Mouse (Mus musculus) heart, adult 2 months (tissue): ENCODE results near the gene Olfr1191-ps1.
"Not testable (repeated sequence)": the region's sequence is repeated elsewhere in the genome, so short reads cannot be mapped to it uniquely, and the experiment has no call there.

Source experiments
- CTCF ChIP-seq: fragments of 200-600 bp; IDR thresholded peaks from 2 replicates; pipeline ENCODE4 v1.8.1; 2022; ENCODE audit warnings: antibody characterized with exemption, mild to moderate bottlenecking, moderate library complexity
- EP300 ChIP-seq: fragments of 200-500 bp; IDR thresholded peaks from 2 replicates; pipeline ENCODE4 v1.6.1; 2011; ENCODE audit warnings: low read depth, low read length, control low read depth; ENCODE audit not compliant: insufficient read depth
- POLR2A ChIP-seq: fragments of 200-500 bp; IDR thresholded peaks from 2 replicates; pipeline ENCODE4 v1.6.1; 2011; ENCODE audit warnings: mild to moderate bottlenecking, low read depth, low read length, control low read depth; ENCODE audit not compliant: insufficient read depth

- not testable (repeated sequence) for TF ChIP-seq CTCF, EP300, POLR2A
Measured at GRCm38 (mm10) chr2:88640242-88640641, at the start of gene Olfr1191-ps1.
